Mouse (Mus musculus) bone marrow macrophage, adult 2 months (primary cell): ENCODE measurements around the gene Ptgis. TPM values are rescaled to one million over a fixed set of nuclear protein-coding genes. Genes with fewer than 3 reads are reported as not detected.

Experiments used
- H3K27ac ChIP-seq: 2 replicates; pipeline ENCODE4 v1.5.1; 2012; ENCODE audit warnings: low read depth, low read length; ENCODE audit not compliant: insufficient read depth
- H3K4me1 ChIP-seq: 2 replicates; pipeline ENCODE4 v1.6.1; 2012; ENCODE audit warnings: low read length; ENCODE audit not compliant: control insufficient read depth, insufficient read depth
- H3K4me3 ChIP-seq: 2 replicates; pipeline ENCODE4 v1.5.1; 2012; ENCODE audit warnings: mild to moderate bottlenecking, low read length, moderate library complexity; ENCODE audit not compliant: insufficient read depth
- CTCF ChIP-seq: IDR thresholded peaks from 2 replicates; pipeline ENCODE4 v1.5.1; 2012; ENCODE audit warnings: low read depth, mild to moderate bottlenecking, low read length, moderate library complexity
- POLR2A ChIP-seq: IDR thresholded peaks from 2 replicates; pipeline ENCODE4 v1.6.1; 2012; ENCODE audit warnings: mild to moderate bottlenecking, low read depth, low read length, borderline replicate concordance
- polyA plus RNA-seq: library from polyadenylated mRNA; stranded (reverse); fragments of >200 nt; gene quantifications from 2 replicates; pipeline ENCODE4 v1.2.4, GENCODE M21; 2012; ENCODE audit not compliant: missing spikeins, insufficient read depth, insufficient read length

Gene Ptgis
- polyA plus RNA-seq, 1 experiment, result not detected

DNA sequence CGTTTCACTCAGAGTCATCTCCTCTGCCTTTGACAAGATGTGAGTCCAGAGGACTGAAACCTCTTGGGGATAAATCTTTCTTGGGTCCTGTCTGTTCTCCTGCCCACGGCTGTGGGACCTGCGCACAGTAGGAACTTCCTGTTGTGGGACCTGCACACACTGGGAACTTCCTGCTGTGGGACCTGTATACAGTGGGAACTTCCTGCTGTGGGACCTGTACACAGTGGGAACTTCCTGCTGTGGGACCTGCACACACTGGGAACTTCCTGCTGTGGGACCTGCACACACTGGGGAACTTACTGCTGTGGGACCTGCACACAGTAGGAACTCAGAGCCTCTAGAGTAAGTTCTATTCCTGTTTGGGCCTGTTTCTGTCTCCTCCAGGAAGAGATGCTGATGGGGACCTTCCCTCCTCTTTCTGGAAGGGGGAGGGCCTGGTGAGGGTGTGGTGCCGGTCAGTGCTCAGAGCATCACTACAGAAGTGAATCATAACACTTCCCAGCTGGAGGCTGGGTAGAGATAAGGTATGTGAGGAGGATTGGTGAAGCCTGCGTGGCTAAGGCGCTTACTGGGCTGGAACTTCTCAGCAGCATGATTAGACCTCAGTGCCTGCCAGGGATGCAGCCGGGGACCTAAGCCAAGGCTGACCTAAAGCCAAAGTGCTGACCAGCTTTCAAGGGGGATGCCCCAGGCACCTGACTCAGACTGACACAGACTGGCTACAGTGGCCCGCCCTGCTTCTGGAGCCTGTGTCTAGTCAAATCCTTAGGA, 22.8 kb upstream of the Ptgis start:
- TF ChIP-seq CTCF (no peak), POLR2A (no peak)
- H3K27ac ChIP-seq, result no peak overlapping the region
- no peak overlapping the region for H3K4me3 ChIP-seq
- H3K4me1 ChIP-seq, result no peaks in the 10 kb centered on the region

DNA sequence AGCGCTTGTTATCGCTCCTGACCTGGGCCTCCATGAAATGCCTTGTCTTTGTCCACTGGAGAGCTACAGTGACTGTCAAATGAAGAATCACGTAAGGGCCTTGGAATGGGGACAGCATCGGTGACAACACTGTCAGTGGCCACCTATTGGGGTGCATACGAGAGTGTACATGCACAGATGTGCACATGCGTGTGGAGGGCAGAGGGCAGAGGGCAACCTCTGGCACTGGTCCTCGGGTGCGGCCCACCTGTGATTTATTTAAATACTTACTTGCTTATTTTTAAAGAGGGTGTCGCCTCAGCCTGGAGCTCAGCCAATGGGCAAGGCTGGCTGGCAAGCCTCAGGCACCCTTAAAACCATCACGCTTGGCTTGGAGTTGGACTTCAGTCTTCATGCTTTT, 22.0 kb upstream of the Ptgis start:
- Histone ChIP-seq H3K4me3 (no peak overlapping the region), H3K27ac (no peak overlapping the region), H3K4me1 (no peaks in the 10 kb centered on the region)
- no peak for TF ChIP-seq POLR2A

DNA sequence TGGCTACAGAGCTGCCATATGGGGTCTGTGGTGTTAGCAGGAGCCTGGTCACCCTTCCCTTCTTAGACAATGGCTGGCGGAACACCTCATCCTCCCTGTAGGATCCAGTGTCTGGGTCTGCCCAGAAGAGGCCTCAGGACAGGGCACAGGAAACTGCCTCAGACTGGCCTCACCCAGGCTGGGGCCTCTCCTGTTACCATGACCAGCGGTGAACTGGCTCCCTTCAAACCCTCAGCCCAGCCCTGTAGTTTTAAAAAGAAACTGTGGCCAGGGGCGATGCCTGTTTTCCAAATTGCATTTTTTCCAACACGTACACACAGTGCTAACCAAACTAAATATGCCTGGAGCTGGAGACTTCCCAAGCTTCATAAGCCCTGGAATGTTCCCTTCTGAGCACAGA, 20.7 kb upstream of the Ptgis start:
- TF ChIP-seq POLR2A (no peak), CTCF (no peak)
- H3K4me1 ChIP-seq, result no peaks in the 10 kb centered on the region
- H3K4me3 ChIP-seq, result no peak overlapping the region
- no peak overlapping the region for H3K27ac ChIP-seq

DNA sequence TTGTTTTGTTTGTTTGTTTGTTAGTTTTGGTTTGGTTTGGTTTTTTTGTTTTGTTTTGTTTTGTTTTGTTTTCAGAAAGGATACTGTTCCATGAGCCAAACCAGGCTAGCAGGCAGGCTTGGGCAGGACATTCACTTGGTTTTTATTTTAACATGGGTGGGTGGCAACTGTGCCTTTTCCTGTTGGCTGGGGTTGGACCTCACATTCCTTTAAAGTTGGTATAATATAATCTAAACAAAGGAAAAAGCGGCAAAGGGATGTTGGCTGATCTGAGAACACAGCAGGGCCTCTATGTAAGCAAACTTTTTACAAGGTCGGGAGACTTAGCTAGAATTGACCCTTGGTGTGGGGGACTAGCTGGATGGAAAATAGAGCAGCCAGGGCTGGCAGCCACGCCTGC, 17.4 kb upstream of the Ptgis start:
- Histone ChIP-seq H3K27ac (no peak overlapping the region), H3K4me1 (peaks cover 8% of the 10 kb centered on the region), H3K4me3 (no peak overlapping the region)
- no peak for TF ChIP-seq CTCF
- no peak for TF ChIP-seq POLR2A

DNA sequence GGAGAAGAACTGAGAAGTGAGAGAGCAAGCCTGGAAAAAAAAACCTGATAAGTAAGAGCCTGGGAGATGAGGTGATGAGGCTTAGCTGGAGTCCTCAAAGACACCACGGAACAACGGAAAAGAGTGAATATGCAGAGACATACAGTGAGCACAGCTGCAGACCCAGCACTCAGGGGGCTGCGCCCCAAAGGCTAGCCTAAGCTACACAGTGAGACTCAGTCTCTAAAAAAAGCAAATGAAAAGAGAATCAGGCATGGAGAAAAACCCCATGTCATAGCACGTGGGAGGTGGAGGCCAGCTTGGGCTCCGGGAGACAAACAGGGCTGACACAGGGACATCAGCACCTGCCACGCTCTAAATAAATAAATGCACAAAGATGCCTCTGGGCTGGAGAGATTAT, 14.4 kb upstream of the Ptgis start:
- no peak for TF ChIP-seq CTCF
- no peak for TF ChIP-seq POLR2A
- Histone ChIP-seq H3K27ac (no peak overlapping the region), H3K4me3 (no peak overlapping the region), H3K4me1 (peaks cover 11% of the 10 kb centered on the region)

DNA sequence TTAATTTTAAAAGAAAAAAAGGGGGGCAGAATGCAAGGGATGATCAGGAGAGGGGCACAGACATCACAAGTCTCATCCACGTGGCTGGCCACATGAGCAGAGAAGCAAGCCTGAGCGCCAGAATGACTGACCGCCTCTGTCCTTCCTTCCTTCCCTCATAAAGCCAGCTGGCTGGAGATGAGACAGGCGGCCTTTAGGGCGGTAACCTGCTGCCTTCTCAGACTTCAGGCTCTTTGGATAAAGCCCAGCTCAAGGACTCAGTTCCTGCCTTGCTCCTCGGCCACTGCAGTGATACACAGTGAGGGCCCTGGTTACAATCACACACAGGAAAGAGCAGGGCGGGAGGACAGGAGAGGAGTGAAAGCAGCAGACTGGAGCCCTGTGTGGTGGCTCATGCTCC, 13.8 kb upstream of the Ptgis start:
- Histone ChIP-seq H3K27ac (no peak overlapping the region), H3K4me3 (no peak overlapping the region), H3K4me1 (peaks cover 11% of the 10 kb centered on the region)
- TF ChIP-seq CTCF (no peak), POLR2A (no peak)

DNA sequence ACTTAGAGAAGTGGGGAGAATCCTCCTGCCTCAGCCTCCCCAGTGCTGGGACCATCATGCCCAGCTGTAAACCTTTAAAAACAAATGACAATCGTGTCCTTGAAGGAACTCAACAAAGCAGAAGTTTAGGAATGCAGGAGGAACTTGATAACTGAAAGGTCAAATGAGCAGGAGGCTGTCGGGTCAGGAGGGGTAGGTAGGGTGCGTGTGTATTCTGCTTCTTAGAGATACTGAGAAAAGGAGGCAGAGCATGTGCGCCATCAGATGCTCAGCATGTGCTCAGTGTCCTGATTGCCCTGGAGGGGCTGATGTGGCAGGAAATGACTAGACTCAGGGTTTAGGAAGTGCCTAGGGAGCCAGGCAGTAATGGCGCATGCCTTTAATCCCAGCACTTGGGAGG, 13.1 kb upstream of the Ptgis start:
- TF ChIP-seq POLR2A (no peak), CTCF (no peak)
- peaks cover 11% of the 10 kb centered on the region for H3K4me1 ChIP-seq
- H3K27ac ChIP-seq, result no peak overlapping the region
- no peak overlapping the region for H3K4me3 ChIP-seq

DNA sequence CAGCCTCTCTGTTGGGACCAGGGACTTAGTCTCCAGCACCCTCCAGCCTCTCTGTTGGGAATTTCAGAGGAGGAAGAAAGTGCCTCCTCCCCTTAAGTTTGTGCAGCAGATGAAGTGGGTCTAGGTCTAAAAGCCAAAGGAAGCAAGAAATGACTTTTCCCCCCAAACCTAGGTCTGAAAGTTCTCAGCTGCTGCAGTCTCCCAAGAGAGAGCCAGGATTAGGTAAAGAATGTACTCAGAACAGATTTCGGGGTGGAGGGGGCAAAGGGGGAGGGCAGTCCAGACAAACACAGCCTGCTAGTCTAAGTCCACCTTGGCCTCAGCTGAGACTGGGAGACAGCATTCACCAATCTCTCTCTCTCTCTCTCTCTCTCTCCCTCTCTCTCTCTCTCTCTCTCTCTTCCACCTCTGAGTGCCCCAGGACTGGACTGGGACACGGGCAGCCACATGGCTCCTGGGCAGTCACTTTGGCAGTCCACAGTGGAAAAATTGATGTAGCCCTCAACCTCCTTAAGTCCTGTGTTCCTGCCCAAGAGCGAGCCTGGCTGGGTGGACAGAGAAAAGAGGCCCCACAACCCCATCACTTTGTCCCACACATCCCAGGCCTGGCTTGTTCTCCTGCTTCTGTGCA, 11.8 kb upstream of the Ptgis start:
- no peak overlapping the region for H3K27ac ChIP-seq
- TF ChIP-seq POLR2A, result no peak
- TF ChIP-seq CTCF, result no peak
- peaks cover 11% of the 10 kb centered on the region for H3K4me1 ChIP-seq
- no peak overlapping the region for H3K4me3 ChIP-seq

DNA sequence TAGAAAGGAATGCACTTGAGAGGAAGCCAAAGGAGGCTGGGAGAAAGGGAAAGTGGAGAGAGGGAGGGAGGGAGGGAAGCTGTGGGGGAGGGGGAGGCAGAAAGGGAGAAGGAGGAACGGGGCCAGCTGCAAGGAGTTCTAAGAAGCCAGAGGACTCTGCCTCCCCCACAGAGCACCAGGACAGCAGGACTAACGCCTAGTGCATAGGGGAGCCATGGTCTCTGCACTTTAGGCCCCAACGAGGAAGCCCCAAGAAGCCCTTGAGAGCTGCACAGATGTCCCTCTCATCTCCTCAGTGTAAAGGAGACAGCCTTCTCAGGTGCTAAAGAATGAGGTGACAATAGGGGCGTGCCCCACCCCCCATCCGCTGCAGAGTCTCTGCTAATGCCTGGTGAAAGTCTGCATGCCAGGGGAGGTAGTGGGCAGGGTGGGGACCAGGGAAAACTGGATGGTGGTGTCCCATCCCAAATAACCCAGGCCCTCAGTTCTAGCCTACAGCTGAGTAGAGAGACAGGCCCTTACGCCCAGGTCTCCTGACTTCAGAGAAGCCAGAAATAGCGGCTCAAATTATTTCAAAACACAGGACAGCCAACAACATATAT, 10.4 kb upstream of the Ptgis start:
- no peak for TF ChIP-seq POLR2A
- TF ChIP-seq CTCF, result no peak
- no peak overlapping the region for H3K27ac ChIP-seq

DNA sequence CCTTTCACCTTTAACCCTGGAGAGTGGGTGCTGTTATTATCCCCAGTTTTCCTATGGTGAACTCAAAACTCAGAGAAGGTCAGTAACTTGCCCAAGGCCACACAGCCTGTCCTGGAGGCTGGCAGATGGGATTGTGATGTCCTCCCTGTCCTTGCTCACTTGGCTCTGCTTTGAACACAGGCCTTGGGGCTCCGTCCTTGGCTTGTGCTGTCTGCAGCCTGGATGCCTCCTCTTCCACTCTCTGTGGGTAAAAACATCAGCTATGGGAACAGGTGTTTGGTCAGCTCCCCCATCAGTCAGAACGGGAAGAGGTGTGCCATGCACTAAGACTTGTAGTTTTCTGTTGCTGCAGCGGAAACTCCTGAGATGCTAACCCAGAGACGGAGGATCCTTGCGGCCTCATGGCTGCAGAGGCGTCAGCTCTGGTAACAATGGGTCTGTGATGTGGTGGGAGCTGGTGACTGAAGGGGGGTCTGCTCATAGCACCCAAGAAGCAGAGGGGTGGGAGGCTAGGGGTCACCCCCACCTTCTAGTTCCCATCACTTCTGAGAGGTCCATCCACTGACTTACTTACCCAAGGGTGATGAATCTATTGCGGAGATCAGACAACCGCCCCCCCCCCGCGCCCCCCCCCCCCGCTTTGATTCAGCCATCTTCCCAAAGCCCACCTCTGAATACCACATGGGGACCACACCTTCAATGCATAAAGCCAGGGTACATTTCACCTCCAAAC, 9.8 kb upstream of the Ptgis start:
- peaks cover 11% of the 10 kb centered on the region for H3K4me1 ChIP-seq
- no peak overlapping the region for H3K27ac ChIP-seq
- H3K4me3 ChIP-seq, result no peak overlapping the region
- TF ChIP-seq POLR2A, result no peak
- TF ChIP-seq CTCF, result no peak

More for the DNA sequence above, 10.4 kb upstream of the Ptgis start:
- no peak overlapping the region for H3K4me3 ChIP-seq
- peaks cover 11% of the 10 kb centered on the region for H3K4me1 ChIP-seq
